Mouse (Mus musculus) forebrain, embryonic 16.5 days (tissue): Measurements from ENCODE around the gene Arsb. TPM values are rescaled to one million over a fixed set of nuclear protein-coding genes. Genes with fewer than 3 reads are reported as not detected.

Experiments used
- ATAC-seq: fragments of 200-750 bp; cut with Nextera tagmentation; 2 replicates; pipeline ENCODE4 v1.8.0; 2017; ENCODE audit warnings: mild to moderate bottlenecking, moderate library complexity
- H3K27ac ChIP-seq: fragments of 300-500 bp; sonication (generic); 2 replicates; pipeline ENCODE4 v1.5.1; 2014; ENCODE audit warnings: low read length, control low read depth
- H3K27me3 ChIP-seq: fragments of 300-500 bp; sonication (generic); replicated peaks from 2 replicates; pipeline ENCODE4 v1.6.1; 2014; ENCODE audit warnings: low read length; ENCODE audit not compliant: control insufficient read depth, insufficient read depth
- H3K36me3 ChIP-seq: fragments of 300-500 bp; sonication (generic); 2 replicates; pipeline ENCODE4 v1.6.1; 2014; ENCODE audit not compliant: control insufficient read depth, insufficient read depth
- H3K4me1 ChIP-seq: fragments of 300-500 bp; sonication (generic); replicated peaks from 2 replicates; pipeline ENCODE4 v1.6.1; 2014; ENCODE audit warnings: low read length; ENCODE audit not compliant: control insufficient read depth, insufficient read depth
- H3K4me2 ChIP-seq: fragments of 300-500 bp; sonication (generic); 2 replicates; pipeline ENCODE4 v1.6.1; 2014; ENCODE audit warnings: mild to moderate bottlenecking, low read length, control low read depth
- H3K4me3 ChIP-seq: fragments of 300-500 bp; sonication (generic); replicated peaks from 2 replicates; pipeline ENCODE4 v1.5.1; 2014; ENCODE audit warnings: mild to moderate bottlenecking, low read length, control low read depth
- H3K9ac ChIP-seq: fragments of 300-500 bp; sonication (generic); replicated peaks from 2 replicates; pipeline ENCODE4 v1.6.1; 2014; ENCODE audit warnings: low read depth, low read length, control low read depth
- H3K9me3 ChIP-seq: fragments of 300-500 bp; sonication (generic); 2 replicates; pipeline ENCODE4 v1.6.1; 2016; ENCODE audit warnings: low read length; ENCODE audit not compliant: control insufficient read depth
- WGBS: fragments of 180-500 bp; shearing (Covaris S2); extraction: QIAGEN DNeasy Blood & Tissue Kit; methylation state at CpG from one replicate; pipeline ENCODE4 v1.1.7; 2014; 5-methylcytosine and 5-hydroxymethylcytosine counted together
- polyA plus RNA-seq: library from polyadenylated mRNA; unstranded; fragments of >200 nt; fragmentation: Nextera tagmentation; extraction: Ambion mirVana; gene quantifications from 2 replicates; pipeline ENCODE4 v1.2.1, GENCODE M21; 2015

Gene Arsb
- polyA plus RNA-seq, 1 experiment from 2014 or later, result 9.7 TPM

GRCm38 (mm10) chr13:93891276-93891675, 119.8 kb downstream of the Arsb start:
- no peak for ATAC-seq
- Histone ChIP-seq H3K4me2 (no peak overlapping the region), H3K4me1 (no peaks in the 10 kb centered on the region), H3K36me3 (no peaks in the 10 kb centered on the region), H3K9me3 (no peaks in the 10 kb centered on the region), H3K27me3 (no peaks in the 10 kb centered on the region), H3K27ac (no peak overlapping the region), H3K9ac (no peak overlapping the region), H3K4me3 (no peak overlapping the region)
- 73% methylated on average over 6 of the region's 6 CpGs for WGBS

GRCm38 (mm10) chr13:93892101-93892500, 120.7 kb downstream of the Arsb start:
- Histone ChIP-seq H3K4me2 (no peak overlapping the region), H3K27me3 (no peaks in the 10 kb centered on the region), H3K4me1 (no peaks in the 10 kb centered on the region), H3K27ac (no peak overlapping the region), H3K9ac (no peak overlapping the region), H3K36me3 (no peaks in the 10 kb centered on the region), H3K9me3 (no peaks in the 10 kb centered on the region), H3K4me3 (no peak overlapping the region)
- 85% methylated on average over 7 of the region's 7 CpGs for WGBS
- no peak for ATAC-seq

- WGBS, result 88% methylated on average over 2 of the region's 2 CpGs
- no peak for ATAC-seq
These were observed 122.7 kb downstream of the Arsb start for GRCm38 (mm10) chr13:93894105-93894504.

GRCm38 (mm10) chr13:93895430-93895829, 124.0 kb downstream of the Arsb start:
- ATAC-seq, result no peak
- WGBS, result 67% methylated on average over 2 of the region's 2 CpGs
- H3K36me3 ChIP-seq, result no peaks in the 10 kb centered on the region
- H3K4me1 ChIP-seq, result no peaks in the 10 kb centered on the region
- H3K9ac ChIP-seq, result no peak overlapping the region
- no peaks in the 10 kb centered on the region for H3K27me3 ChIP-seq
- H3K4me3 ChIP-seq, result no peak overlapping the region
- no peak overlapping the region for H3K27ac ChIP-seq
- no peaks in the 10 kb centered on the region for H3K9me3 ChIP-seq
- H3K4me2 ChIP-seq, result no peak overlapping the region

More at GRCm38 (mm10) chr13:93894105-93894504, 122.7 kb downstream of the Arsb start:
- Histone ChIP-seq H3K4me3 (no peak overlapping the region), H3K9me3 (no peaks in the 10 kb centered on the region), H3K27me3 (no peaks in the 10 kb centered on the region), H3K4me1 (no peaks in the 10 kb centered on the region), H3K27ac (no peak overlapping the region), H3K9ac (no peak overlapping the region), H3K36me3 (no peaks in the 10 kb centered on the region), H3K4me2 (no peak overlapping the region)

- no peaks in the 10 kb centered on the region for H3K4me1 ChIP-seq
- 77% methylated on average over 13 of the region's 13 CpGs for WGBS
- H3K4me3 ChIP-seq, result no peak overlapping the region
- no peak overlapping the region for H3K4me2 ChIP-seq
- H3K27me3 ChIP-seq, result no peaks in the 10 kb centered on the region
- H3K9ac ChIP-seq, result no peak overlapping the region
- no peaks in the 10 kb centered on the region for H3K9me3 ChIP-seq
- ATAC-seq, result no peak
- no peak overlapping the region for H3K27ac ChIP-seq
- no peaks in the 10 kb centered on the region for H3K36me3 ChIP-seq
These were observed 126.8 kb downstream of the Arsb start for GRCm38 (mm10) chr13:93897943-93898826.

- H3K9me3 ChIP-seq, result no peaks in the 10 kb centered on the region
- 96% methylated on average over 3 of the region's 3 CpGs for WGBS
- no peak for ATAC-seq
- no peak overlapping the region for H3K4me2 ChIP-seq
- H3K27me3 ChIP-seq, result no peaks in the 10 kb centered on the region
- no peak overlapping the region for H3K9ac ChIP-seq
- no peaks in the 10 kb centered on the region for H3K4me1 ChIP-seq
- no peak overlapping the region for H3K27ac ChIP-seq
- no peak overlapping the region for H3K4me3 ChIP-seq
- H3K36me3 ChIP-seq, result no peaks in the 10 kb centered on the region
These were observed 128.2 kb downstream of the Arsb start for GRCm38 (mm10) chr13:93899378-93900256.

- no peak overlapping the region for H3K9ac ChIP-seq
- no peak overlapping the region for H3K27ac ChIP-seq
- H3K9me3 ChIP-seq, result no peaks in the 10 kb centered on the region
- H3K4me3 ChIP-seq, result no peak overlapping the region
- no peak for ATAC-seq
- WGBS, result 88% methylated on average over 13 of the region's 13 CpGs
- H3K4me2 ChIP-seq, result no peak overlapping the region
- no peaks in the 10 kb centered on the region for H3K4me1 ChIP-seq
- no peaks in the 10 kb centered on the region for H3K27me3 ChIP-seq
- H3K36me3 ChIP-seq, result no peaks in the 10 kb centered on the region
These were observed 129.7 kb downstream of the Arsb start for GRCm38 (mm10) chr13:93900934-93901626.

GRCm38 (mm10) chr13:93902126-93902525, 130.7 kb downstream of the Arsb start:
- Histone ChIP-seq H3K4me2 (no peak overlapping the region), H3K27ac (no peak overlapping the region), H3K4me3 (no peak overlapping the region), H3K9ac (no peak overlapping the region), H3K4me1 (no peaks in the 10 kb centered on the region), H3K9me3 (no peaks in the 10 kb centered on the region), H3K27me3 (no peaks in the 10 kb centered on the region), H3K36me3 (no peaks in the 10 kb centered on the region)
- no peak for ATAC-seq
- 75% methylated on average over 2 of the region's 2 CpGs for WGBS
